Mouse (Mus musculus): ENCODE measurements around the gene Soat2.

Soat2 gene

DNA sequence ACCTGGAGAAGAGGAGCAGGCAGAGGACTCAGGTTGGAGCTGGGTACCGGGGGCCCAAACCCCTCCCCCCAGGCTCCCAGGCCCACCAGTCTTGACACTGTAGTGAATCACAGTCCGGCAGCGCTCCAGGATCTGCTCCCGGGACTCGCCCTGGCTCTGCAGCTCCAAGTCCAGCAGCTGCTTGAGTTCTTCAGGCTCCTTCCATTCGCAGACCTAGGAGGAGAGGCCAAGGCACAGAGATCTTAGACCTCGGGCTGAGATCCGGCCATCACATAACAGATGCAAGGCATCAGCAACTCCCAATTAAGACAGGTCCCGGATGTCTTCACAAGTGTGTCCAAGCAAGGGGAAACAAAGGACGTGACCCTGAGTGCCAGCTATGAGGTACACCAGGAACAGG lies 37.8 kb downstream of the Soat2 start:
- no peak for DNase-seq (ENCODE audit: low read depth, low spot score)

DNA sequence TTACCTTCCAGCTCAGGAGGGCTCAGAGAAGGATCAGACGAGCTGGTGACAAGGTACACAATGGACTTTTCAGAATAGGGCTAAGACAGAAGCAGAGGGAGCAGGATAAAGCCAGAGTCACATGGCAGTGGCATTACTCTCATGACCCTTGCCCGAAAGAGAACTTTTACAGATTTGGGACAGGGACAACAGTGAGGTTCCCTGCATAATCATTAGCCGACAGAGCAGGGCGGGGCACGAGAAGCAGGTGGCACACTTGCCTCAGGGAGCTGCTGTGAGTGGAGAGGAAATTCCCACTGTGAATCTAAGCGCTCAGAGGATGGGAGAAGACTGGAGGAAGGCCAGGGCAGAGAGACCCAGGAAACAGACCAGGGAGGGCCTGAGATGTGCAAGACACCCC lies 38.6 kb downstream of the Soat2 start:
- DNase-seq (ENCODE audit: low read depth, low spot score) = peak; percentile 54

DNA sequence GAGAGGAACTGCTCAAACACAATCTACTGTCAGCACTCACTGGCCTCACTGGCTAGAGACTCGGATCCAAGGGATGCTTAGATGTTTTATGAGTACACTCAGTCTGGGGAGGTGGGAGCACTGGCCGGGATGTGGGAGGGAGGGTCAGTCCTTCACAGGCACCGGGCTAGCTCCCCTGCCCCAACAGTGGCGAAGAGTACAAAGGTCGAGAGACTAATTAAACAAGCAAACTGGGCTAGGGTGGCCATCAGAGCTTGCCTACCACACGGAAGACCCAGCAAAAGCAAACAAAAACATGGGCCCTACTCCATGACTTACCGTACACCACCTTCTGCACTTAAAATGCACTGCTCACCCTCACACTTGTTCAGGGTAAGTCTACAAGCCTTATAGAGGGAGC lies 41.4 kb downstream of the Soat2 start:
- DNase-seq (ENCODE audit: low read depth, low spot score) = no peak

DNA sequence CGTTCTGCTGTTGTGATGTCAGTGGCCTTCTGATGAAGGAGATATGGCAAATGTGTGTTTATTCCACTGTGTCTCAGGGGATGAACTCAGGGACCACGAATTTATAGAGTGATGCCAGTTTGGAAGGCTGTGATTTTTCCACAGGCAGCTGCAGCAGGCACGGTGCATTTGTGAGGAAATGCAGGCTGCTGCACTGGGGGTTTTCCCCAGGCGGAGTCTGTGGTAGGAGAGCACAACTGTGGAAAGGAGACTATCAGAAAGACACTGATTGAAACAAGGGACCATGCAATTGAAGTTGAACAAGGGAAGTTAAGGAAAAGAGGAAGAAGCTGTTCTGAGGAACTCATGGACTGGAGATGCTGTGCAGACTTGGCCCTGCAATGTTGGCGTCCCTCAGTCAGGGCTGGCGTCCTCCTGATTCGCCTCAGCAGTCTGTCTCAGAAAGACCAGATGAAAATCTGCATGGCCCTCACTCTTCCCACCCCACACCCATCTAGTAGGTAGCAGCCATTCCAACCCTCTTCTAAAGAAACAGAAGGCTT lies 42.0 kb downstream of the Soat2 start:
- DNase-seq (ENCODE audit: low read depth, low spot score) = no peak

DNA sequence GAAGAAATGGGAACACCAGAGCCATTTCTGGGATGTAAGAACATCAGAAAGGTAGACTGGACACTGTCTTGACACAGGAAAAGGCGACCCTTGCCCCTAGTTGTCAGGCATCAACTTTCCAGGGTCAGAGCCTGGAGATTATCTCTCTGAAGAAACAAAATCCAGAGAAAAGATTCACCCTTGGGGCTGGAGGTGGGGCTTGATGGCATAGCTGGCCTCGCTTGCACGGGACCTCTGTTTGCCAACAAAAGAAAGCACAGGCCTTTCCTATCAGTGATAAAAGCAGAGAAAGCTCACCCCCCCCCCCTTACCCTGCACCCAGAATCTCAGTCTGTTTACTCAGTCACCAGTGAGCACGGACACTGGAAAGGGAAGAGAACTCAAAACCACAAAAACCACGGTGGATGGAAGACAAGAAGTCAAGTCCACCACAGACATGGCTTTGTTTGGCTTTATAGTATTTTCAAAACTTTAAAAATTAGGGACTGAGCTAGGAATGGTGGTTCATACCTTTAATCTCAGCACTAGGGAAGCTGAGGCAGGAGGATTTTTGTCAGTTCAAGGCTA lies 42.6 kb downstream of the Soat2 start:
- DNase-seq (ENCODE audit: low read depth, low spot score) = no peak

DNA sequence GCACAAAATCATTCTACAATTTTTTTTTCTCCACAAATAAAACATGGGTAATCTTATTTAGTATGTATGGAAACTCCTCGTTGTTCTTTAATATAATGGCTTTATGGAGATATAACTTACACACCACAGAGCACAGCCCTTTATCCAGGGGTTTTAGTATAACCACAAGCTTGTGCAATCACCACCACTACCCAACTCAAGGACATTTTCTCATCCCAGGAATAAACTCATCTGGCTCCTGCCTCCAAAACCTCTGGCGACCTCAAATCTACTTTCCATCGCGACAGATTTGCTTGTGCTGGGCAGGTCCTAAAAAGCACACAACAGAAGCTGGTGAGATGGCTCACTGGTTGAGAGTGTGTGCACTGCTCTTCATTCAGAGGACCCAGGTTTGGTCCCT lies 43.3 kb downstream of the Soat2 start:
- DNase-seq (ENCODE audit: low read depth, low spot score) = no peak

DNA sequence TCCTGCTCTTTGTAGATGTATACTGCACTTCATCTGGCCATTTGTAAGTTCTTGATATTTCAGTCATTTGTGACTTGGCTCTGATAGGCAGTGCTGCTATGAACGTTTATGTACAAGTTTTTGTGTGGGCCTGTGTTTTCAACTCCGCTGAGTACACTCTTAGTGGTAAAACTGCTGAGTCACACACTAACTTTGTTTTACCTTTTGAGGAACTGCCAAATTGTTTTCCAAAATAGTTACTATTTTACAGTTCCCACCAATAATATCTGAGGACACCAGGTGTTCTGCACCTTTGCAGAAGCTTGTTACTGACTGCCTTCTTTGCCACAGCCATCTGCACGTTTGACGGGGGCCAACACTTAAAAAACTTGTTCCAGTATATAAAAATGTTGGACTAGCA lies 44.1 kb downstream of the Soat2 start:
- DNase-seq (ENCODE audit: low read depth, low spot score) = no peak

DNA sequence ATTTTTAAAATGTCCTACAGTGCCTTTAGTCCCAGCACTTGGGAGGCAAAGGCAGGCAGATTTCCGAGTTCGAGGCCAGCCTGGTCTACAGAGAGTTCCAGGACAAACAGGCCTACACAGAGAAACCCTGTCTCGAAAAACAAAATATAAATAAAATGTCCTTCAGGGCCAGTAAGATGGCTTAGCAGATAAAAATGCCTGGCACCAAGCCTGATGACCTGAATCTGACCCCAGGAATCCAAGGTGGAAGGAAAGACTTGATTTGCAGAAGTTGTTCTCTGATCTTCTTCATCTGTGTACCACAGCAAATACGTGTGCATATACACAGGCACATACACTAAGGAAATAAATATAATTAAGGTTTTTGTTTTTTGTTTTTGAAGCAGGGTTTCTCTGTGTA lies 45.0 kb downstream of the Soat2 start:
- no peak for DNase-seq (ENCODE audit: low read depth, low spot score)

DNA sequence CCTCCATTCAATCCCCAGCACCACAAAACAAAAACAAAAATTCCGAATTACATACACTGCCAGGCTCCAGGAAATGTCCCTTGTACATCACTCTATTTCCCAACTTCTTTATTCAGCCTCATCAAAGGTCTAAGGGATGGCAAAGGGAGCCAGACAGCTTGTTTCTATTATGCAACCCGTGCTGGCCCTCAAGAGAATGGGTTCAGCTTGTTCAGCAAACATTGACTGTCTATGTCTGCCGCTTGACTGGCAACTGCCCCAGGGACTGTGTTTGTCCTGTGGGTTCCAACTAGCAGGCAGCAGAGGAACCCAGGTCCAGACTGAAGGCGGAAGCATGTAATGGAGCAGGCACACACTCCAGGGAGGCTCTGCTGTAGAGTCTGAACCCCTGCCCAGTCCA lies 48.5 kb downstream of the Soat2 start:
- no peak for DNase-seq (ENCODE audit: low read depth, low spot score)

DNA sequence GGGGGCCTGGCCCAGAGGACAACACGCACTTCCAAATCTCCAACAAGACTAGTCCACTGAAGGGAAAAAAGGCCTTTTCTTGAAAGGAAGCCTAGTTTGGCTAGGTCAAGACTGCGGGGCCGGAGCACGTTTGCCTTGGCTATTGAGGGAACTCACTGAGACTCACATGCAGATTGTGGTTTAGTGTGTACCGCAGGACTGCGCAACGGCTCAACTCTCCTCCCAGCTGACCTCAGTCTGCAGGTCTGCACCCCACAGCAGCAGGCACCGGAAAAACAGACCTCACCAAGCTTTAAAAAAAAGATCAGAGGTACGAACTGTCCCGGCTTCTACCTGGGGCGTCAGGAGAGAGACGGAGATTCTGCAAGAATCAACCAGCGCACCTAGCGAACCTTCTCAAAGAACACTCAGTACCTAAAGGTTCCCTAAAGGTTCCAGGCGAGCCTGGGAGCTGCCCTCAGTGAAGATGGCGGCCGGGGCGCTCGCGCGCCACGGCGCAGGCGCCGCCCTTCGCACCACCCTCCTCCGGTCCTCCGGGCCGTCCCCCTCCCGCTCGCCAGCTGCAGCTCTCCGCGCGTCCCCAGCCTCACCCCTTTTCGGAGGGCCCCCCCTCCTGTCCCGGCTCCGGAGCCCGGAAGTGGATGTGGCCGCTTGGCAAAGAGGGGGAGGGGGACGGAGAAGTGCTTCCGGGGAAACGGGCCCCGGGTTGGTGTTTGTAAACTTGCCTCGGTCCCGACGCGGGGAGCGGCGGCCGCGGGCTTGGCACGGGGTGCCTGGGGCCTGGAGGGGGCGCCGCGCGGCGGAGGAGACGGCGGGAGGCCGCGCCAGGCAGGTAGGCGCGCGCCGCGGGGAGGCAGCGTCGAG lies 52.9 kb downstream of the Soat2 start, which contains the start of gene Zfp740:
TSS of gene Zfp740 (plus strand) at position 279 of the 864 bp plus-strand sequence.
- DNase-seq (ENCODE audit: low read depth, low spot score) = peak; percentile 94

DNA sequence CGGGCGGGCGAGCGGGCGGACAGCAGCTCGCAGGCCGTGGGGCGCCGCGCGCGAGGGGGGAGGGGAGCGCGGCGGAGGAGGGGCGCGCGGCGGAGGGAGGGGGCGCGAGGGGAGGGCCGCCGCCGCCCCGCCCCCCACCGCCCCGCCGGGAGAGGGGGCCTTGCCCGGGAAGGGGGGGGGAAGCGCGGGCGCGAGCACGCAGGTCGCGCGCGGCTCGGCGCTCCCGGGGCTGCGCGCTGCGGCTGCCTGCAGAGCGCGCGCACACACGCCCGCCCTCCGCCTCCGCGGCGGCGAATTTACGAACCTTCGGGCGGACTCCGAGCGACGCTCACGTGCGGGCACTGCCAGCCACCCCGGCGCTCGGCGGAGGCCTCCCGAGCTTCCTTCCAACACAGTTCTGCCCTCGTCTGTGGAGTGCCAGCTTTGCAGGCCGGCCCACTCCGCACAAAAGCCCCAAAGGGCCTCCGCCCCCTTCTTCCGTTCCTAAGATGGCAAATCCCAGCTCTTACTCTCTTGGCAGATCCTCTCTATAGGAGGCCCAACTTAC lies 53.6 kb downstream of the Soat2 start:
- DNase-seq (ENCODE audit: low read depth, low spot score) = peak; percentile 89

DNA sequence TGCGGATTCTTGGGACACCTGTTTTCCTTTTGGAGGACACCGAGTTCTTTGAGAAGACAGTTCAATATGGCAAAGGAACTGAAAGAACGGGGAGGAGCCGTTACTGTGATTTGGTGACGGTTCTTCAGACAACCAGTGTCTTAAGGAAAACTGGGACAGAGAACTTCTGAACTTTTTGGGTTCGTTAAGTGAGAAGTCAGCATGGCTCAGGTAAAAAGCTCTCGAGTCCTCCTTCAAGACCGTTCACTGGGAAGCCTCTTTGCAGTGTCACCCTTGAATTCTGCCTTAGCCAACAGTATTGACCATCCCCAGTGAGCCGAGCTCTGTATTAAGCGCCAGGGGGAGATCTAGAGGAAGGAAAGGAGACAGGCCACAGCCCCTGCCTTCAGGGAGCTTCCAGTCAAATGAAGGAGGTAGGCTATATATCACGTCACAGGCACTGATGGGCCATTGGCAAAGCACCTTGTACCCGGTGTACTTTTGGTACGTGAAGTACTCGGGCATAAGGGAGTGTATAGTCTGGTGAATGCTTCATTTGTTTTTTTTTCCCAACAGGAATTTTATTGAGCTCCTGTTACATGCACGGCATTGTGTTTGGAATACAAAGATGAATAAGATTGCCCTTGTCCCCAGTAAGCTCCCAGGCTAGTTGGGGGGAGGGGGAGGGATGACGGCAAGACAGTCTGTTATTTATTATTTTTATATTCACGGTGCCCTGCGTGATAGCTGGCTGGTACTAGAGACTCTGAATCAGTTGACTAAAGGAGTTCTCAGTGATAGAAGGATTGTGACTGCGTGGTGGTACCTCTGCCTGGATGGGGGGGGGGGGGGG lies 54.6 kb downstream of the Soat2 start, which contains the start of gene Csad:
TSS of gene Csad (minus strand) at position 51 of the 832 bp plus-strand sequence.
- DNase-seq (ENCODE audit: low read depth, low spot score) = peak; percentile 79

DNA sequence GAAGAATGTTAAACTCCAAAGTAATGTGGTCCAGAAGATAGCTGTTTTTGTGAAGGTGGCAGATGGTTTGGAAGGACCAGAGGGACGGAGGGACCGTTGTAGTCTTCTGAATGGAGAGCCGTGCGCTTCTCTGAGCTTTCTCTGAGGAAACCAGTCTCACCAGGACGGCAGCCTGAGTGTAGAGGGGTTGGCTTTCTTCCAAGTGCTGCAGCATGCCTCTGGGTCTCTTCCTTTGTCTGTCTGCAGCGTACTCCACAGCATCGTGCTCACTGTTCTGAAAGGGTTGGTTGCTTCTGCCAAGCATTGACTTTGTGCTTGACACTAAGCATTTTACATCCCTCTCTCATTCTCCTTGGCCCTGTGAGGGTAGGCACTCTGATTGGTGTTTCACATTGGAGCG lies 55.5 kb downstream of the Soat2 start:
- DNase-seq (ENCODE audit: low read depth, low spot score) = peak; percentile 55

DNA sequence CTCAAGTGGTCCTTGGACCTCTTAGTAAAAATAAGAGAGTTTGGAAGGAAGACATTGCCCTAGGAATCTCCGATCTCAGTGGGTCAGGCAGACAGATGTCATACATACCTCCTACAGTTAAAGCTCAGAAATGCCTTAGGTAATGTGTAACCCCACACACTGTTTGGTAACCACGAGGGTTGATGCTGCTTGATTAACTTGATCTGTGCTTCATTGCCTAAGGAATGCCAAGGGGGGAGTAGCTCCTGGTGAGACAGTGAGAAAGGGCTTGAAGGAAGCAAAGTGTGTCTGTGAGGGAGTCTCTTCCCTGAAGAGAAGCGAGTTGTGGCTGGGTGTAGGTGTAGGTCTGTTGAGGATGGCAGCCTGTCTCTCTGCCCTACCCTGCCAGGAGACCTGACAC lies 57.0 kb downstream of the Soat2 start:
- DNase-seq (ENCODE audit: low read depth, low spot score) = no peak

DNA sequence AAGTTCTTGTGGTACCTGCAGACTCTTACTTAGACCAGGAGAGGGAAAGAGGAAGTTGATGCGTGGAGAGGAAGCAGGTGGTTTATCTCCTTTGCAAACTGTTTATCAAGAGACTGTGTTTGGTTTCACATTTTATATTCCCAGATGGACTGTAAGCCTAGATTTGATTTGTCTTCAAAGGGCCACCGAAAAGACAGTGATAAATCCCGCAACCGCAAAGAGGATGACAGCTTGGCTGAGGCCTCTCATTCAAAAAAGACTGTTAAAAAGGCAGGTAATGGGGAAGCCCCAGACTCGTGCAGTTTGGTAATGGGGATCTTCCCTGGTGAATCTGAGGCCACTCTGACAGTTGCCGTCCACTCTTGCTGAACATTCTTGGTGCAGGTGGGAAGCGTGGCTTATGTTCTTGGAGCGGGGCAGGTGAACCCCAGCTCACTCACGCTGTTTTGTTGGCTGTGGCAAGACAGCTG lies 57.8 kb downstream of the Soat2 start:
- DNase-seq (ENCODE audit: low read depth, low spot score) = no peak

DNA sequence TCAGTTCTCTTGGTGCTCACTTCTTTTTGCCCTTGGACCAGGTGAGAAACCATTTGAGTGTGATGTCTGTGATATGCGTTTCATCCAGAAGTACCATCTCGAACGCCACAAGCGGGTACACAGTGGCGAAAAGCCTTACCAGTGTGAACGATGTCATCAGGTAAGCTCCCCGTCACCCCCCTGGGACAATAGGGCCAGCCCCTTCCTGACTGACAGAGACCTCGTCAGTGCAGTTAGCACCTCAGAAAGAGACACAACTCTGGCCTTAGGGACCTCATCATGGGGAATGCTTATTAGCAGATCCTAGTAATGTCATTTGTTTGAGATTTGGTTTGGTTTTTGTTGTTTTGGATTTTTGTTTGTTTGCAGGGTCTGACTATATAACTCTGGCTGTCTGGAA lies 58.8 kb downstream of the Soat2 start:
- DNase-seq (ENCODE audit: low read depth, low spot score) = no peak

DNA sequence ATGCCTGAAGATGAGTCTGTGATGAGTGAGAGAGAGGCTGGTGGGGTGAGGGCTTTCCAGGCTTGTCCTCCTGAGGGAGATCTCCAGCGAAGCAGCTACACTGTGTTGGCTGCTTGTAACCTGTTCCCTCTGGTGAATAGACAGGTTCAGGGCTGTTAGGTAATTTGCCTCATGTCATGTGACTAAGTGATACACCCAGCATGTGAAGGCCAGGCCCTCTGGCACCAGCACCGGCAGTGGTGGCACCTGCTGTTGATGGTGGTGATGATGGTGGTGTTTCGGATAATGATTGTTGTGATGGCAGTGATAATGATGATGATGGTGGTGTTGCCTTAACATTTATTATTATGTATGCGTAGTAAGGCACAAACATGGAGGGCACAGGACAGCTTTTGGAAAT lies 60.5 kb downstream of the Soat2 start:
- peak; percentile 84 for DNase-seq (ENCODE audit: low read depth, low spot score)

DNA sequence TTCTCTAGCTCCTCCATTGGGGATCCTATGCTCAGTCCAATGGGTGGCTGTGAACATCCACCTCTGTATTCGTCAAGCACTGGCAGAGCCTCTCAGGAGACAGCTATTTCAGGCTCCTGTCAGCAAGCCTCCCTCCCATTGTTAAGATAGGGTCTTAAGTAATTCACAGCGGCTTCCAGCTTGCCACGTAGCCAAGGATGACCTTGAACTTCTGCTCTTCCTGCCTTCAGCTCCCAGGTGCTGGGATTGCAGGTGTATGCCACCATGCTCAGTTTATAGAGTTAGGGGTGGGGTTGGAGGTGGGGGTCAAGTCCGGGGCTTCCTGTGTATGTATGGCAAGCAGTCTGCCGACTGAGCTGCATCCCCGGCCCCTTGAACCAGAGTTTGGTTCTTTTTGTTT lies 61.6 kb downstream of the Soat2 start:
- DNase-seq (ENCODE audit: low read depth, low spot score) = peak; percentile 99
